ENCODE assay signal across 31 mouse cellular contexts in genomic region chr13:114078851-114079250, GRCm38 (mm10).
"Had no signal": no experiment of that assay in that cellular context is flagged by ENCODE, and none has a peak within 500 bp of the region (broad histone marks: within the 10 kb centered on the region; RNA-seq: fewer than 3 reads in every experiment).

No protein-coding gene starts in this region.

- H3K27ac ChIP-seq: limb, embryonic 10.5 days; limb, embryonic 12.5 days; limb, embryonic 13.5 days; limb, embryonic 15.5 days; liver, embryonic 12.5 days; liver, embryonic 13.5 days; liver, embryonic 14.5 days; liver, embryonic 15.5 days; lung, embryonic 15.5 days; macrophage; midbrain, embryonic 12.5 days; midbrain, embryonic 13.5 days; midbrain, embryonic 15.5 days; neural tube, embryonic 12.5 days; neural tube, embryonic 13.5 days had no signal

- H3K27me3 ChIP-seq: limb, embryonic 12.5 days; limb, embryonic 13.5 days; limb, embryonic 15.5 days; liver, embryonic 12.5 days; liver, embryonic 13.5 days; liver, embryonic 15.5 days; lung, embryonic 15.5 days; megakaryocyte, embryonic 14.5 days; midbrain, embryonic 12.5 days; midbrain, embryonic 13.5 days; midbrain, embryonic 15.5 days; neural tube, embryonic 12.5 days; neural tube, embryonic 13.5 days had no signal

- H3K9me3 ChIP-seq: limb, embryonic 10.5 days; limb, embryonic 12.5 days; limb, embryonic 13.5 days; limb, embryonic 15.5 days; liver, embryonic 12.5 days; liver, embryonic 13.5 days; liver, embryonic 15.5 days; lung, embryonic 15.5 days; midbrain, embryonic 12.5 days; midbrain, embryonic 13.5 days; midbrain, embryonic 15.5 days; neural tube, embryonic 12.5 days; neural tube, embryonic 13.5 days had no signal

- ATAC-seq: liver, embryonic 12.5 days; liver, postnatal 0 days; lung, postnatal 0 days; midbrain, embryonic 15.5 days; midbrain, embryonic 16.5 days had no signal

- H3K9ac ChIP-seq: limb, embryonic 12.5 days; limb, embryonic 13.5 days; limb, embryonic 15.5 days; liver, embryonic 12.5 days; liver, embryonic 13.5 days; liver, embryonic 14.5 days; liver, embryonic 15.5 days; liver, postnatal 0 days; lung, embryonic 14.5 days; lung, embryonic 15.5 days; midbrain, embryonic 12.5 days; midbrain, embryonic 13.5 days; midbrain, embryonic 15.5 days; neural tube, embryonic 12.5 days; neural tube, embryonic 13.5 days had no signal

- H3K4me1 ChIP-seq: liver, embryonic 13.5 days; neural tube, embryonic 12.5 days had no signal

- H3K36me3 ChIP-seq: limb, embryonic 10.5 days; limb, embryonic 12.5 days; limb, embryonic 13.5 days; limb, embryonic 15.5 days; liver, embryonic 12.5 days; liver, embryonic 13.5 days; liver, embryonic 15.5 days; lung, embryonic 15.5 days; midbrain, embryonic 12.5 days; midbrain, embryonic 13.5 days; midbrain, embryonic 15.5 days; neural tube, embryonic 12.5 days; neural tube, embryonic 13.5 days had no signal

- H3K4me3 ChIP-seq: limb, embryonic 10.5 days; limb, embryonic 12.5 days; limb, embryonic 13.5 days; limb, embryonic 15.5 days; liver, embryonic 12.5 days; liver, embryonic 13.5 days; liver, embryonic 15.5 days; lung, embryonic 15.5 days; megakaryocyte, embryonic 14.5 days; midbrain, embryonic 12.5 days; midbrain, embryonic 13.5 days; midbrain, embryonic 15.5 days; myocyte; neural tube, embryonic 12.5 days; neural tube, embryonic 13.5 days had no signal

- H3K4me2 ChIP-seq: limb, embryonic 12.5 days; limb, embryonic 13.5 days; limb, embryonic 15.5 days; liver, embryonic 11.5 days; liver, embryonic 12.5 days; liver, embryonic 13.5 days; liver, embryonic 15.5 days; lung, embryonic 14.5 days; lung, embryonic 15.5 days; midbrain, embryonic 12.5 days; midbrain, embryonic 13.5 days; midbrain, embryonic 15.5 days; neural tube, embryonic 12.5 days; neural tube, embryonic 13.5 days had no signal

- DNase-seq: left cerebral cortex, postnatal 4 days; liver; liver, embryonic 13.5 days; liver, postnatal 0 days; lung, adult 18-20 months; lung, adult 2 months; lung, embryonic 14.5 days; lung, postnatal 10 days; lung, postnatal 14 days; lung, postnatal 36 days; lung, postnatal 4 days; midbrain, embryonic 14.5 days had no signal
